Mouse (Mus musculus) testis, adult 2 months (tissue): ENCODE data around the gene Akap2.

Experiments
- CTCF ChIP-seq: fragments of 200-500 bp; IDR thresholded peaks from 2 replicates; pipeline ENCODE4 v1.5.1; 2012; ENCODE audit warnings: low read depth, mild to moderate bottlenecking, inconsistent platforms, low read length, moderate library complexity; ENCODE audit not compliant: control insufficient read depth, insufficient read depth, insufficient replicate concordance
- POLR2A ChIP-seq: fragments of 200-500 bp; IDR thresholded peaks from 2 replicates; pipeline ENCODE4 v1.6.1; 2012; ENCODE audit warnings: low read depth, mild to moderate bottlenecking, inconsistent platforms, low read length, moderate library complexity; ENCODE audit not compliant: control insufficient read depth

GRCm38 (mm10) chr4:57694356-57695136 lies 22.9 kb upstream of the Akap2 start:
- no peak for TF ChIP-seq POLR2A
- TF ChIP-seq CTCF: no peak
